Mouse (Mus musculus): ENCODE data around the gene Lyrm4. TPM values are rescaled to one million over a fixed set of nuclear protein-coding genes. Genes with fewer than 3 reads are reported as not detected.

The Lyrm4 gene
- polyA plus RNA-seq, 1 experiment from 2014 or later = 38.8 TPM

- H3K4me2 ChIP-seq (ENCODE audit: low read length) = no peak overlapping the region
- no peaks in the 10 kb centered on the region for H3K27me3 ChIP-seq (replicated peaks; ENCODE audit: control insufficient read depth, insufficient read depth, low read length)
- WGBS = 89% methylated on average over 2 of the region's 2 CpGs
- H3K9ac ChIP-seq (ENCODE audit: low read depth, low read length) = no peak overlapping the region
- peaks cover 5% of the 10 kb centered on the region for H3K4me1 ChIP-seq (ENCODE audit: control insufficient read depth, insufficient read depth, low read depth, low read length)
- H3K27ac ChIP-seq (ENCODE audit: low read depth, low read length) = no peak overlapping the region
- H3K4me3 ChIP-seq (ENCODE audit: low read length) = no peak overlapping the region
- no peaks in the 10 kb centered on the region for H3K9me3 ChIP-seq (ENCODE audit: control insufficient read depth, low read length)
- no peaks in the 10 kb centered on the region for H3K36me3 ChIP-seq (ENCODE audit: control insufficient read depth, insufficient read depth, low read length)
- ATAC-seq = no peak
Measured at GRCm38 (mm10) chr13:36111331-36111730, 6.0 kb downstream of the Lyrm4 start.

GRCm38 (mm10) chr13:36108528-36108927 lies 8.8 kb downstream of the Lyrm4 start:
- Histone ChIP-seq H3K27me3 (replicated peaks; ENCODE audit: control insufficient read depth, insufficient read depth, low read length) (no peaks in the 10 kb centered on the region), H3K9me3 (ENCODE audit: control insufficient read depth, low read length) (no peaks in the 10 kb centered on the region), H3K36me3 (ENCODE audit: control insufficient read depth, insufficient read depth, low read length) (no peaks in the 10 kb centered on the region), H3K4me3 (ENCODE audit: low read length) (no peak overlapping the region), H3K27ac (ENCODE audit: low read depth, low read length) (no peak overlapping the region), H3K4me2 (ENCODE audit: low read length) (no peak overlapping the region), H3K9ac (ENCODE audit: low read depth, low read length) (no peak overlapping the region), H3K4me1 (ENCODE audit: control insufficient read depth, insufficient read depth, low read depth, low read length) (no peaks in the 10 kb centered on the region)
- 99% methylated on average over 4 of the region's 4 CpGs for WGBS
- no peak for ATAC-seq

- H3K9me3 ChIP-seq (ENCODE audit: control insufficient read depth, low read length) = no peaks in the 10 kb centered on the region
Measured at GRCm38 (mm10) chr13:36105591-36105990, 11.7 kb downstream of the Lyrm4 start.

GRCm38 (mm10) chr13:36096684-36097383 lies 20.5 kb downstream of the Lyrm4 start:
- H3K4me3 ChIP-seq (ENCODE audit: low read length) = no peak overlapping the region
- no peak for ATAC-seq
- no peak overlapping the region for H3K9ac ChIP-seq (ENCODE audit: low read depth, low read length)
- H3K27ac ChIP-seq (ENCODE audit: low read depth, low read length) = no peak overlapping the region
- no peaks in the 10 kb centered on the region for H3K4me1 ChIP-seq (ENCODE audit: control insufficient read depth, insufficient read depth, low read depth, low read length)
- H3K27me3 ChIP-seq (replicated peaks; ENCODE audit: control insufficient read depth, insufficient read depth, low read length) = no peaks in the 10 kb centered on the region
- 90% methylated on average over 5 of the region's 5 CpGs for WGBS
- no peaks in the 10 kb centered on the region for H3K36me3 ChIP-seq (ENCODE audit: control insufficient read depth, insufficient read depth, low read length)
- H3K9me3 ChIP-seq (ENCODE audit: control insufficient read depth, low read length) = no peaks in the 10 kb centered on the region
- H3K4me2 ChIP-seq (ENCODE audit: low read length) = no peak overlapping the region

More at GRCm38 (mm10) chr13:36105591-36105990, 11.7 kb downstream of the Lyrm4 start:
- Histone ChIP-seq H3K36me3 (ENCODE audit: control insufficient read depth, insufficient read depth, low read length) (no peaks in the 10 kb centered on the region), H3K4me3 (ENCODE audit: low read length) (no peak overlapping the region), H3K4me1 (ENCODE audit: control insufficient read depth, insufficient read depth, low read depth, low read length) (no peaks in the 10 kb centered on the region), H3K4me2 (ENCODE audit: low read length) (no peak overlapping the region), H3K27ac (ENCODE audit: low read depth, low read length) (no peak overlapping the region), H3K9ac (ENCODE audit: low read depth, low read length) (no peak overlapping the region), H3K27me3 (replicated peaks; ENCODE audit: control insufficient read depth, insufficient read depth, low read length) (no peaks in the 10 kb centered on the region)
- no peak for ATAC-seq
- 85% methylated on average over 6 of the region's 6 CpGs for WGBS

GRCm38 (mm10) chr13:36088168-36088567 lies 29.2 kb downstream of the Lyrm4 start:
- 82% methylated on average over 4 of the region's 4 CpGs for WGBS
- Histone ChIP-seq H3K4me3 (ENCODE audit: low read length) (no peak overlapping the region), H3K27me3 (replicated peaks; ENCODE audit: control insufficient read depth, insufficient read depth, low read length) (no peaks in the 10 kb centered on the region), H3K27ac (ENCODE audit: low read depth, low read length) (no peak overlapping the region), H3K4me1 (ENCODE audit: control insufficient read depth, insufficient read depth, low read depth, low read length) (no peaks in the 10 kb centered on the region), H3K9ac (ENCODE audit: low read depth, low read length) (no peak overlapping the region), H3K4me2 (ENCODE audit: low read length) (no peak overlapping the region), H3K36me3 (ENCODE audit: control insufficient read depth, insufficient read depth, low read length) (peaks cover 7% of the 10 kb centered on the region; the same call in 1 of the 2 replicates), H3K9me3 (ENCODE audit: control insufficient read depth, low read length) (no peaks in the 10 kb centered on the region)
- ATAC-seq = no peak

GRCm38 (mm10) chr13:36087427-36087826 lies 29.9 kb downstream of the Lyrm4 start:
- no peak for ATAC-seq
- Histone ChIP-seq H3K9ac (ENCODE audit: low read depth, low read length) (no peak overlapping the region), H3K4me2 (ENCODE audit: low read length) (no peak overlapping the region), H3K9me3 (ENCODE audit: control insufficient read depth, low read length) (no peaks in the 10 kb centered on the region), H3K4me1 (ENCODE audit: control insufficient read depth, insufficient read depth, low read depth, low read length) (no peaks in the 10 kb centered on the region), H3K27me3 (replicated peaks; ENCODE audit: control insufficient read depth, insufficient read depth, low read length) (no peaks in the 10 kb centered on the region), H3K4me3 (ENCODE audit: low read length) (no peak overlapping the region), H3K27ac (ENCODE audit: low read depth, low read length) (no peak overlapping the region), H3K36me3 (ENCODE audit: control insufficient read depth, insufficient read depth, low read length) (peaks cover 7% of the 10 kb centered on the region; the same call in 1 of the 2 replicates)
- 99% methylated on average over 2 of the region's 2 CpGs for WGBS

- H3K36me3 ChIP-seq (ENCODE audit: control insufficient read depth, insufficient read depth, low read length) = peaks cover 7% of the 10 kb centered on the region; the same call in 1 of the 2 replicates
- no peaks in the 10 kb centered on the region for H3K27me3 ChIP-seq (replicated peaks; ENCODE audit: control insufficient read depth, insufficient read depth, low read length)
- ATAC-seq = no peak
- H3K4me1 ChIP-seq (ENCODE audit: control insufficient read depth, insufficient read depth, low read depth, low read length) = no peaks in the 10 kb centered on the region
- WGBS = 93% methylated on average over 5 of the region's 5 CpGs
- no peak overlapping the region for H3K27ac ChIP-seq (ENCODE audit: low read depth, low read length)
- H3K4me3 ChIP-seq (ENCODE audit: low read length) = no peak overlapping the region
- H3K4me2 ChIP-seq (ENCODE audit: low read length) = no peak overlapping the region
- H3K9me3 ChIP-seq (ENCODE audit: control insufficient read depth, low read length) = no peaks in the 10 kb centered on the region
- no peak overlapping the region for H3K9ac ChIP-seq (ENCODE audit: low read depth, low read length)
Measured at GRCm38 (mm10) chr13:36086608-36087391, 30.5 kb downstream of the Lyrm4 start.

GRCm38 (mm10) chr13:36085971-36086370 lies 31.4 kb downstream of the Lyrm4 start:
- Histone ChIP-seq H3K9ac (ENCODE audit: low read depth, low read length) (no peak overlapping the region), H3K27ac (ENCODE audit: low read depth, low read length) (no peak overlapping the region), H3K9me3 (ENCODE audit: control insufficient read depth, low read length) (no peaks in the 10 kb centered on the region), H3K36me3 (ENCODE audit: control insufficient read depth, insufficient read depth, low read length) (peaks cover 7% of the 10 kb centered on the region; the same call in 1 of the 2 replicates), H3K4me1 (ENCODE audit: control insufficient read depth, insufficient read depth, low read depth, low read length) (no peaks in the 10 kb centered on the region), H3K27me3 (replicated peaks; ENCODE audit: control insufficient read depth, insufficient read depth, low read length) (no peaks in the 10 kb centered on the region), H3K4me3 (ENCODE audit: low read length) (no peak overlapping the region), H3K4me2 (ENCODE audit: low read length) (no peak overlapping the region)
- WGBS = 62% methylated on average over 3 of the region's 3 CpGs
- ATAC-seq = no peak

GRCm38 (mm10) chr13:36084701-36085100 lies 32.6 kb downstream of the Lyrm4 start:
- no peak overlapping the region for H3K4me3 ChIP-seq (ENCODE audit: low read length)
- peaks cover 4% of the 10 kb centered on the region; the same call in 1 of the 2 replicates for H3K36me3 ChIP-seq (ENCODE audit: control insufficient read depth, insufficient read depth, low read length)
- no peaks in the 10 kb centered on the region for H3K9me3 ChIP-seq (ENCODE audit: control insufficient read depth, low read length)
- H3K4me1 ChIP-seq (ENCODE audit: control insufficient read depth, insufficient read depth, low read depth, low read length) = no peaks in the 10 kb centered on the region
- no peak for ATAC-seq
- no peak overlapping the region for H3K9ac ChIP-seq (ENCODE audit: low read depth, low read length)
- 88% methylated on average over 3 of the region's 3 CpGs for WGBS
- no peak overlapping the region for H3K27ac ChIP-seq (ENCODE audit: low read depth, low read length)
- no peaks in the 10 kb centered on the region for H3K27me3 ChIP-seq (replicated peaks; ENCODE audit: control insufficient read depth, insufficient read depth, low read length)
- no peak overlapping the region for H3K4me2 ChIP-seq (ENCODE audit: low read length)

Data from hindbrain, embryonic 16.5 days (tissue).